Comparison of ENCODE assay signal across 14 mouse cellular contexts in the genomic region with DNA sequence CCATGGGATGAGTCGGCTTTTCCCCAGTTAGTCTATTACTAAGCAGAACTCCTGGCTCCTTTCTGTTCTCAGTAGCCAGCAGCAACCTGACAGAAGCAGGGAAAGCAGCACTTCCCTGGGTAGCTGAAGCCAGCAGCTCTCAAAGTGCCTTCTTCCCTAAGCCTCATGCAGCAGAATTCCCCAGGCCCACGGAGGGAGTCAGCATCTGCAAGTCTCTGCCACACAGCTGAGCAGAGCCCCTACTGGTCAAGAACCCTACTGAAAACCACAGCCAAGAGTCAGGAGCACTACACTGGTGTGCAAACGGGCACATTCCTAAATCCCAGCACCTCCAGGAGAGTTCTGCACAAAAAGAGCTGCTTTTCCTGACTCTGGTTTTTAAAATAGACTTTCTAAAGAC. TPM values are rescaled to one million over a fixed set of nuclear protein-coding genes. Genes with fewer than 3 reads are reported as not detected.
DNase-seq lines count a peak whose midpoint lies in the region; TF ChIP-seq lines count a peak whose summit lies in the region.
"Had no signal": no experiment of that assay in that cellular context is flagged by ENCODE, and none has a peak within 500 bp of the region (broad histone marks: within the 10 kb centered on the region; RNA-seq: fewer than 3 reads in every experiment).

No protein-coding gene starts in this region.

- TF ChIP-seq CTCF in gastrocnemius, adult 2 months (IDR thresholded peaks at IDR 0.05) = peak; percentile 26; the same call in 1 of the 2 replicates
- peak; percentile 58 for TF ChIP-seq CTCF in layer of hippocampus, adult 2 months (conservative IDR thresholded peaks at IDR 0.05)

- H3K27ac ChIP-seq in gastrocnemius, adult 2 months = no peak overlapping the region
- H3K27ac ChIP-seq in layer of hippocampus, adult 2 months = no peak overlapping the region
- H3K27ac ChIP-seq: embryonic facial prominence, embryonic 12.5 days; midbrain, embryonic 10.5 days had no signal

- DNase-seq in gastrocnemius, adult 2 months = no peak
- no peak for DNase-seq in gastrocnemius, postnatal 10 days
- DNase-seq in layer of hippocampus, adult 2 months (ENCODE audit: low spot score in 2 of 2) = no peak
- no peak for DNase-seq in layer of hippocampus, postnatal 14 days (ENCODE audit: low spot score in 2 of 2)
- DNase-seq in 3T3-L1 (ENCODE audit: low read depth, low spot score) (peak; percentile 17), R1 (ENCODE audit: low read depth, low spot score) (peak; percentile 10)
- no peak for DNase-seq in right cerebral cortex, postnatal 4 days
- DNase-seq: adrenal gland, postnatal 25 days; cerebellum, postnatal 10 days; kidney, adult 9 months; liver; lung, postnatal 14 days had no signal

- intact Hi-C loops in gastrocnemius, adult 2 months (cut with DNase I) = no loop called here

- no peak overlapping the region for H3K4me3 ChIP-seq in gastrocnemius, adult 2 months
- no peak overlapping the region for H3K4me3 ChIP-seq in layer of hippocampus, adult 2 months
- H3K4me3 ChIP-seq: embryonic facial prominence, embryonic 12.5 days; midbrain, embryonic 10.5 days had no signal

RNA-seq across cellular contexts. Expression of gene Map2k5, which starts 17.3 kb away (rescaled TPM):
- 10 to 100 TPM; 14.3 to 16.4 TPM for total RNA-seq in gastrocnemius, adult 2 months (2021)
- 10 to 100 TPM; 18.8 to 19.0 TPM for total RNA-seq in gastrocnemius, postnatal 10 days (2021)
- 10 to 100 TPM; 33.2 to 36.1 TPM for total RNA-seq in layer of hippocampus, adult 2 months (2021)
- total RNA-seq in layer of hippocampus, postnatal 14 days (2021) = 10 to 100 TPM; 35.3 to 36.2 TPM

RNA-seq across cellular contexts. Expression of gene 2300009A05Rik, which starts 38.6 kb away (rescaled TPM):
- 10 to 100 TPM; 23.6 to 31.9 TPM for total RNA-seq in gastrocnemius, adult 2 months (2021)
- total RNA-seq in gastrocnemius, postnatal 10 days (2021) = 10 to 100 TPM; 29.1 to 31.9 TPM
- 10 to 100 TPM; 33.7 to 33.8 TPM for total RNA-seq in layer of hippocampus, adult 2 months (2021)
- 10 to 100 TPM; 32.9 to 37.8 TPM for total RNA-seq in layer of hippocampus, postnatal 14 days (2021)

Comparison
In these comparisons a context has a peak if more than half of its experiments do, and no peak if none do; other contexts are left out.
1. DNase-seq: peak in 3T3-L1 (single experiment) and R1 (single experiment); none in gastrocnemius, adult 2 months (single experiment), gastrocnemius, postnatal 10 days (single experiment), layer of hippocampus, adult 2 months (0 of 2), layer of hippocampus, postnatal 14 days (0 of 2) and right cerebral cortex, postnatal 4 days (single experiment).